ENCODE assay signal across 11 mouse cellular contexts in genomic region chr3:40487381-40487780, GRCm38 (mm10).
"Had no signal": no experiment of that assay in that cellular context is flagged by ENCODE, and none has a peak within 500 bp of the region (broad histone marks: within the 10 kb centered on the region; RNA-seq: fewer than 3 reads in every experiment).

No protein-coding gene starts in this region.

- DNase-seq: gastrocnemius, postnatal 14 days; gastrocnemius, postnatal 36 days; heart, adult 18-20 months; heart, postnatal 10 days; kidney, adult 18-20 months; kidney, adult 8-10 months; kidney, postnatal 10 days; kidney, postnatal 25 days; kidney, postnatal 4 days; liver; liver, embryonic 13.5 days had no signal
